Mouse (Mus musculus) left cerebral cortex, postnatal 4 days (tissue): ENCODE results near the gene Olfr1255. TPM values are rescaled to one million over a fixed set of nuclear protein-coding genes. Genes with fewer than 3 reads are reported as not detected.

ENCODE experiments used
- DNase-seq: peaks from one replicate; pipeline ENCODE4 v3.0.0-alpha.2; 2022
- intact Hi-C: fragments of 180-260 bp; cut with DNase I; formaldehyde crosslinking; loops from one replicate; pipeline ENCODE4 v1.15.1; 2025
- total RNA-seq, 2 experiments: library from RNA; stranded (reverse); gene quantifications; 2 replicates each; pipeline ENCODE4 v1.2.3; 2021

Gene Olfr1255
- not detected for total RNA-seq

- intact Hi-C loops = no loop called here
- DNase-seq = no peak
Measured at GRCm38 (mm10) chr2:89811751-89812150, at the start of gene Olfr1255. Olfr1255 (plus strand) TSS chr2:89812051.

- no peak for DNase-seq
- intact Hi-C loops = no loop called here
Measured at GRCm38 (mm10) chr2:89793519-89793918, 18.3 kb upstream of the Olfr1255 start, which contains the start of gene Olfr1254. Olfr1254 (minus strand) TSS chr2:89793619.

DNA sequence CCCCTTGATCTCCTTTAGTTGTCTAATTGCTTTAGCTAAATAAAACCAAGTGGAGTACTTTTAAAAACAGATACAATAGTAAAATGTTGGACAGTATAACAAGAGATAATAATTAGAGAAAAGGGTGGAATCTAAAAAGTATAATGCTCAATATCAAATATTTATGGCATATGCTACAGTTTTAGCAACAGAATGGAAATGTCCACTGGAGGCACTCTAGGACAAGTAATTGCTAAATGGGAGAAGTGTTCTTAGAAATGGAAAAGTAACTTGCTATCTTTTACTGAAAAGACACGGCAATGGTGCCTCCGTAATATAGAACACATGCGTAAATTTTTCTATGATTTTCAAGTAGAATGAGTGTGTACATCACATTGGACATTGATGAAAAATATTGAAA is 12.3 kb upstream of the Olfr1255 start:
- intact Hi-C loops = no loop called here
- no peak for DNase-seq

- intact Hi-C loops = no loop called here
- DNase-seq = no peak
Measured at GRCm38 (mm10) chr2:89810751-89811150, 1.1 kb upstream of the Olfr1255 start.

- no peak for DNase-seq
Measured at GRCm38 (mm10) chr2:89820216-89820615, 8.4 kb downstream of the Olfr1255 start.

DNA sequence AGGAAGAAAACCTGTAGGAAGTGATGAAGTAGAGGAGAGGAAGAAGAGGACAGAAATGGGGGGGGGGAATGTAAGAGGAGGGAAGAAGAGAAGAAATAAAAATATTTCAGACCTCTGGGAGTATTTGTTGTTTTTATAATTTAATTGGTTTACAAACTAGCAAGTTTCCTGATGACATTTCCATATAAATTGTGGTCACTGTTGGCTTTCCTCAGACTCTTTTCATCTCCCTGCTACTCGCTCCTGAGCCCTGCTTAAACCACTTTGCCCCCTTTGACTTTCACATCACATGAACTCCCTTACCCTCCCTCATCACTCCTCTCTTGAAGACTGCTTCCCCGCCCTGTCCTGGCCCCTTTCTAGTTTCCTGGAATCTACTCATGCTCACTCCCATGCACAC is 29.6 kb downstream of the Olfr1255 start, which contains the start of gene Olfr1256:
Olfr1256 (minus strand) TSS at position 101 of the 400 bp plus-strand sequence.
- no peak for DNase-seq
- intact Hi-C loops = no loop called here

More at GRCm38 (mm10) chr2:89820216-89820615, 8.4 kb downstream of the Olfr1255 start:
- intact Hi-C loops = no loop called here

DNA sequence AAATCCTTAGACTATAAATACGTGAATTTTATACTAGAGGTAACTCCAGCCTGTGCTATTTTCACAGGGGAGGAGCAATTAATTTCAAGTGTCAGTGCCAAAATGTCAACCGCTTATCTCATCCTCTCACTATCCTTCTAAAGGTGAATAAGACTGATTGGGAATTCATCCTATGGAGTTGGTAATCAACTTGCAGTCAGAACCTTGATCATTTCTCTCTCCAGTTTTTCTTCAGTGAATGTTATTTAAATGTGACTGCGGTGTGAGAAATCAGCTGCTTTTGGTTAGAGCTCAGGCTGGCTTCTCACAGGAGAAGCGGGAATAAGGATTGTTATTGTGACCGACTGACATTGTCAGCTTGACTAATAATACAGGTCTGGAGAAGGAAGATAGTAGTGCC is 36.3 kb downstream of the Olfr1255 start, which contains the start of gene Olfr48:
Olfr48 (minus strand) TSS at position 101 of the 400 bp plus-strand sequence.
- no peak for DNase-seq
- intact Hi-C loops = no loop called here

- no peak for DNase-seq
- intact Hi-C loops = no loop called here
Measured at GRCm38 (mm10) chr2:89849230-89849629, 37.4 kb downstream of the Olfr1255 start.

Other genes starting within 250 kb of the Olfr1255 start
- gene Olfr1245, start 233.6 kb upstream of the Olfr1255 start, total RNA-seq = not detected
- not detected for gene Olfr1246, start 218.9 kb upstream of the Olfr1255 start, total RNA-seq
- under 1 TPM; 0.10 to 0.12 TPM for gene Olfr1247, start 197.9 kb upstream of the Olfr1255 start, total RNA-seq
- gene Olfr1248, start 193.8 kb upstream of the Olfr1255 start, total RNA-seq = not detected
- not detected for gene Olfr1249, start 177.1 kb upstream of the Olfr1255 start, total RNA-seq
- under 1 TPM in 1 of 2 experiments, not detected in 1; 0.08 TPM for gene Olfr1250, start 150.6 kb upstream of the Olfr1255 start, total RNA-seq
- gene Olfr1251, start 140.1 kb upstream of the Olfr1255 start, total RNA-seq = not detected
- not detected for gene Olfr1252, start 87.0 kb upstream of the Olfr1255 start, total RNA-seq
- gene Olfr1253, start 55.0 kb upstream of the Olfr1255 start, total RNA-seq = not detected
- gene Olfr1254, start 18.4 kb upstream of the Olfr1255 start, total RNA-seq = not detected
- not detected for gene Olfr1256, start 29.5 kb downstream of the Olfr1255 start, total RNA-seq
- not detected for gene Olfr48, start 36.2 kb downstream of the Olfr1255 start, total RNA-seq
- gene Olfr1257, start 66.4 kb downstream of the Olfr1255 start, total RNA-seq = not detected
- gene Olfr1258, start 115.3 kb downstream of the Olfr1255 start, total RNA-seq = not detected
- not detected for gene Olfr1259, start 136.6 kb downstream of the Olfr1255 start, total RNA-seq
- gene Olfr1260, start 162.3 kb downstream of the Olfr1255 start, total RNA-seq = not detected
- gene Olfr1261, start 179.2 kb downstream of the Olfr1255 start, total RNA-seq = under 1 TPM in 1 of 2 experiments, not detected in 1; 0.12 TPM
- not detected for gene Olfr1262, start 188.1 kb downstream of the Olfr1255 start, total RNA-seq
- gene Olfr1263, start 200.1 kb downstream of the Olfr1255 start, total RNA-seq = not detected
- not detected for gene Olfr1264, start 213.5 kb downstream of the Olfr1255 start, total RNA-seq
- under 1 TPM in 1 of 2 experiments, not detected in 1; 0.06 TPM for gene Olfr1265, start 223.3 kb downstream of the Olfr1255 start, total RNA-seq